Mouse (Mus musculus) stomach, adult 2 months (tissue): ENCODE measurements around the gene Gm3099. TPM values are rescaled to one million over a fixed set of nuclear protein-coding genes. Genes with fewer than 3 reads are reported as not detected.

Experiments
- polyA plus RNA-seq: library from polyadenylated mRNA; depleted of rRNA; stranded (reverse); fragments of >200 nt; gene quantifications from 2 replicates; pipeline ENCODE4 v1.2.3, GENCODE M21; 2012; rRNA removed

The Gm3099 gene
- polyA plus RNA-seq, result not detected in 2 replicates

GRCm38 (mm10) chr14:3998094-3998493 is at the start of gene Gm3099:
Gm3099 (plus strand) TSS chr14:3998394.

DNA sequence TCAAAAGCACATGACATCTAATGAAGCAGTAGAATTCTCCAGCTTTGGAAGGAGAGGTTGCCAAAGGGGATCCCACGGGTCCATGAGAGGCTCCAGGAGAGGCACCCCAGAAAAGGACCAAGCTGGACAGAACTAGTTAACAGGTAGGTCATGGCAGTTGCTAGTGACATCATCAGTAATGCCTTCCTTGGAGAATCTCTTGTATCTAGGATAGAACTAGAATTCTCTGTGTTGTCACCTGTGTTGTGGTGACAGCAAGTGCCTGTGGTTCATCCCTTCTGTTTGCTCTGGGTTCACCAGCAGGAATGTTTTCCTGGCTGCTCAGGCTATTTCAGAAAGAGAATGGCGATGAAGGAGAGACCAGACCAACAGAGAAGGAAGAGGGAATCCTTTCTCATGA is 34.9 kb upstream of the Gm3099 start, which contains the start of gene Gm3095:
TSS of gene Gm3095 (plus strand) at position 301 of the 400 bp plus-strand sequence.

GRCm38 (mm10) chr14:4023641-4024040 is 25.4 kb downstream of the Gm3099 start, which contains the start of gene Gm5796:
Gm5796 (plus strand) TSS chr14:4023941.

Other genes with a start within 250 kb of the Gm3099 start
- gene Gm3002, start 188.3 kb upstream of the Gm3099 start, polyA plus RNA-seq, result not detected in 2 replicates
- not detected in 2 replicates for gene Gm3033, start 152.1 kb upstream of the Gm3099 start, polyA plus RNA-seq
- not detected in 2 replicates for gene Gm2916, start 114.2 kb upstream of the Gm3099 start, polyA plus RNA-seq
- not detected in 2 replicates for gene Gm3029, start 66.6 kb upstream of the Gm3099 start, polyA plus RNA-seq
- 0.15 TPM in 1 of 2 replicates, not detected in the other for gene Gm3095, start 34.8 kb upstream of the Gm3099 start, polyA plus RNA-seq
- gene Gm5796, start 25.5 kb downstream of the Gm3099 start, polyA plus RNA-seq, result 0.03 TPM in 1 of 2 replicates, not detected in the other
- gene Gm3115, start 85.7 kb downstream of the Gm3099 start, polyA plus RNA-seq, result not detected in 2 replicates
- gene Gm8108, start 112.1 kb downstream of the Gm3099 start, polyA plus RNA-seq, result not detected in 2 replicates
- gene Gm3127, start 166.6 kb downstream of the Gm3099 start, polyA plus RNA-seq, result not detected in 2 replicates
- not detected in 2 replicates for gene Gm2974, start 184.2 kb downstream of the Gm3099 start, polyA plus RNA-seq